ENCODE assay signal across 32 mouse cellular contexts in genomic region chr1:179805751-179806150, GRCm38 (mm10). TPM values are rescaled to one million over a fixed set of nuclear protein-coding genes. Genes with fewer than 3 reads are reported as not detected.
A peak's percentile ranks its signal among the peaks of the same experiment; 100 is the strongest.
DNase-seq lines count a peak whose midpoint lies in the region; ATAC-seq and TF ChIP-seq lines count a peak whose summit lies in the region.
"Had no signal": no experiment of that assay in that cellular context is flagged by ENCODE, and none has a peak within 500 bp of the region (broad histone marks: within the 10 kb centered on the region; RNA-seq: fewer than 3 reads in every experiment).

No protein-coding gene starts in this region.

- 88% methylated on average over 5 of the region's 5 CpGs for WGBS in kidney, embryonic 16.5 days
- 69% methylated on average over 5 of the region's 5 CpGs for WGBS in liver, postnatal 0 days (ENCODE audit: insufficient replicate concordance)

- H3K36me3 ChIP-seq in kidney, embryonic 16.5 days (ENCODE audit: insufficient read depth, low read length) = no peaks in the 10 kb centered on the region
- H3K36me3 ChIP-seq in liver, postnatal 0 days (replicated peaks; ENCODE audit: insufficient read depth, low read length) = no peaks in the 10 kb centered on the region
- H3K36me3 ChIP-seq: heart, embryonic 12.5 days; midbrain, embryonic 12.5 days had no signal

- peaks cover 16% of the 10 kb centered on the region; the same call in 1 of the 2 replicates for H3K4me1 ChIP-seq in kidney, embryonic 16.5 days (ENCODE audit: insufficient read depth, low read length)
- H3K4me1 ChIP-seq in liver, postnatal 0 days (ENCODE audit: insufficient read depth) = peaks cover 26% of the 10 kb centered on the region

- no peak overlapping the region for H3K27ac ChIP-seq in kidney, embryonic 16.5 days (ENCODE audit: low read length)
- peak overlapping the region; percentile 58 for H3K27ac ChIP-seq in liver, postnatal 0 days (ENCODE audit: low read depth)
- H3K27ac ChIP-seq in gastrocnemius, adult 2 months = no peak overlapping the region
- H3K27ac ChIP-seq: heart, adult 2 months; hindbrain, embryonic 14.5 days; midbrain, embryonic 12.5 days had no signal

- no peaks in the 10 kb centered on the region for H3K27me3 ChIP-seq in kidney, embryonic 16.5 days (ENCODE audit: insufficient read depth, low read length)
- H3K27me3 ChIP-seq in liver, postnatal 0 days (ENCODE audit: insufficient read depth, low read length) = no peaks in the 10 kb centered on the region
- H3K27me3 ChIP-seq: CH12.LX; heart, embryonic 12.5 days; megakaryocyte, embryonic 14.5 days; midbrain, embryonic 12.5 days had no signal

- no peak for ATAC-seq in kidney, embryonic 16.5 days (ENCODE audit: low FRiP score, low TSS enrichment)
- no peak for ATAC-seq in liver, postnatal 0 days
- ATAC-seq: activated CD4-positive, CD25-positive, alpha-beta regulatory T cell, adult 4 months; forebrain, embryonic 14.5 days; intestine, postnatal 0 days; lung, postnatal 0 days had no signal

- TF ChIP-seq EP300 in liver, postnatal 0 days (IDR thresholded peaks at IDR 0.05; ENCODE audit: low read depth) = no peak

- no peak for TF ChIP-seq CTCF in liver, postnatal 0 days (IDR thresholded peaks at IDR 0.05; ENCODE audit: low read depth)
- no peak for TF ChIP-seq CTCF in gastrocnemius, adult 2 months (IDR thresholded peaks at IDR 0.05)

- peak; percentile 62 for DNase-seq in kidney, adult 11 months
- DNase-seq in kidney, adult 8-10 months = peak; percentile 62 to 67
- peak; percentile 64 to 79 for DNase-seq in kidney, postnatal 36 days
- peak; percentile 18 for DNase-seq in liver, postnatal 0 days
- no peak for DNase-seq in gastrocnemius, adult 2 months
- DNase-seq in adrenal gland, postnatal 36 days = no peak
- DNase-seq: adrenal gland, adult 2 months; cerebellum, adult 8-10 months; cerebellum, postnatal 25 days; heart, adult 2 months; heart, postnatal 4 days; lung, adult 18-20 months; lung, postnatal 4 days; retina, postnatal 1 day; right cerebral cortex, postnatal 14 days; thymus, postnatal 4 days had no signal

- H3K4me3 ChIP-seq in kidney, embryonic 16.5 days (ENCODE audit: low read length) = no peak overlapping the region
- H3K4me3 ChIP-seq in liver, postnatal 0 days (ENCODE audit: low read depth, low read length) = no peak overlapping the region
- H3K4me3 ChIP-seq in gastrocnemius, adult 2 months = no peak overlapping the region
- H3K4me3 ChIP-seq: heart, adult 2 months; heart, embryonic 12.5 days; megakaryocyte, embryonic 14.5 days; midbrain, embryonic 12.5 days had no signal

- H3K9me3 ChIP-seq in kidney, embryonic 16.5 days (ENCODE audit: low read length) = no peaks in the 10 kb centered on the region
- no peaks in the 10 kb centered on the region for H3K9me3 ChIP-seq in liver, postnatal 0 days (ENCODE audit: low read length)
- H3K9me3 ChIP-seq: heart, embryonic 12.5 days; megakaryocyte, embryonic 14.5 days; midbrain, embryonic 12.5 days had no signal

- intact Hi-C loops in gastrocnemius, adult 2 months (cut with DNase I) = no loop called here

- no peak overlapping the region for H3K9ac ChIP-seq in kidney, embryonic 16.5 days (replicated peaks; ENCODE audit: low read length)
- H3K9ac ChIP-seq in liver, postnatal 0 days (replicated peaks) = no peak overlapping the region
- H3K9ac ChIP-seq: heart, embryonic 12.5 days; hindbrain, embryonic 14.5 days; midbrain, embryonic 12.5 days had no signal

- no peak overlapping the region for H3K4me2 ChIP-seq in kidney, embryonic 16.5 days (replicated peaks; ENCODE audit: low read depth, low read length)
- H3K4me2 ChIP-seq in liver, postnatal 0 days (ENCODE audit: low read depth, low read length) = no peak overlapping the region
- H3K4me2 ChIP-seq: heart, embryonic 12.5 days; hindbrain, embryonic 14.5 days; midbrain, embryonic 12.5 days had no signal

RNA-seq across cellular contexts. Expression of gene Ahctf1, which starts 2.3 kb away (rescaled TPM):
- polyA plus RNA-seq in kidney, embryonic 16.5 days (2015; fragmentation: Nextera tagmentation; extraction: Ambion mirVana) = 21.2 and 26.0 TPM in 2 replicates
- polyA plus RNA-seq in liver, postnatal 0 days (2015; fragmentation: Nextera tagmentation; extraction: Ambion mirVana) = 8.1 and 9.2 TPM in 2 replicates
- 10 to 100 TPM; 18.3 to 19.1 TPM for total RNA-seq in gastrocnemius, adult 2 months (2021)
- total RNA-seq in adrenal gland, postnatal 36 days (2021) = 10 to 100 TPM; 37.0 to 43.5 TPM

RNA-seq across cellular contexts. Expression of gene Gm10518, which starts 2.6 kb away (rescaled TPM):
- polyA plus RNA-seq in kidney, embryonic 16.5 days (2015; fragmentation: Nextera tagmentation; extraction: Ambion mirVana) = not detected in 2 replicates
- polyA plus RNA-seq in liver, postnatal 0 days (2015; fragmentation: Nextera tagmentation; extraction: Ambion mirVana) = 0.09 TPM in 1 of 2 replicates, not detected in the other
- not detected for total RNA-seq in gastrocnemius, adult 2 months (2021)
- not detected for total RNA-seq in adrenal gland, postnatal 36 days (2021)
- total RNA-seq: gastrocnemius, adult 18-20 months; gastrocnemius, postnatal 4 days; heart, adult 2 months; heart, postnatal 4 days; layer of hippocampus, adult 18-20 months; layer of hippocampus, postnatal 10 days; left cerebral cortex, postnatal 14 days had no signal
- polyA plus RNA-seq: activated CD4-positive, CD25-positive, alpha-beta regulatory T cell, adult 4 months; adrenal gland, adult 2 months; forebrain, embryonic 14.5 days; heart, adult 2 months; heart, embryonic 12.5 days; hindbrain, embryonic 14.5 days; intestine, postnatal 0 days; lung, postnatal 0 days; small intestine, adult 2 months had no signal

Comparison
In these comparisons a context has a peak if more than half of its experiments do, and no peak if none do; other contexts are left out.
1. DNase-seq: peak in kidney, adult 11 months (single experiment), kidney, adult 8-10 months (2 of 2), kidney, postnatal 36 days (2 of 2) and liver, postnatal 0 days (single experiment); none in gastrocnemius, adult 2 months (single experiment) and adrenal gland, postnatal 36 days (0 of 2).